Mouse (Mus musculus) thymus, adult 2 months (tissue): ENCODE measurements around the gene Phc1. TPM values are rescaled to one million over a fixed set of nuclear protein-coding genes. Genes with fewer than 3 reads are reported as not detected.

Experiments used
- DNase-seq: peaks from one replicate; pipeline ENCODE4 v3.0.0; 2021
- H3K27ac ChIP-seq: fragments of 200-500 bp; 2 replicates; pipeline ENCODE4 v1.5.1; 2012; ENCODE audit warnings: low read length, control low read depth; ENCODE audit not compliant: control insufficient read depth, insufficient read depth
- H3K27me3 ChIP-seq: fragments of 200-500 bp; 2 replicates; pipeline ENCODE4 v1.6.1; 2012; ENCODE audit warnings: mild to moderate bottlenecking, low read length, moderate library complexity, mixed read lengths; ENCODE audit not compliant: control insufficient read depth, insufficient read depth
- H3K36me3 ChIP-seq: fragments of 200-500 bp; 2 replicates; pipeline ENCODE4 v1.6.1; 2012; ENCODE audit warnings: mild to moderate bottlenecking, low read length, moderate library complexity; ENCODE audit not compliant: control insufficient read depth, insufficient read depth
- H3K4me1 ChIP-seq: fragments of 200-500 bp; replicated peaks from 2 replicates; pipeline ENCODE4 v1.6.1; 2012; ENCODE audit warnings: low read length; ENCODE audit not compliant: control insufficient read depth, insufficient read depth
- H3K4me3 ChIP-seq: fragments of 200-500 bp; 2 replicates; pipeline ENCODE4 v1.5.1; 2012; ENCODE audit warnings: mild to moderate bottlenecking, low read length, control low read depth, moderate library complexity; ENCODE audit not compliant: control insufficient read depth, insufficient read depth
- CTCF ChIP-seq: fragments of 200-500 bp; IDR thresholded peaks from 2 replicates; pipeline ENCODE4 v1.5.1; 2012; ENCODE audit warnings: mild to moderate bottlenecking, control low read depth, low read length, moderate library complexity, borderline replicate concordance; ENCODE audit not compliant: control insufficient read depth, poor library complexity, insufficient read depth; ENCODE audit errors: extremely low read depth
- POLR2A ChIP-seq: fragments of 200-500 bp; IDR thresholded peaks from 2 replicates; pipeline ENCODE4 v1.6.1; 2012; ENCODE audit warnings: mild to moderate bottlenecking, low read length, control low read depth, moderate library complexity; ENCODE audit not compliant: control insufficient read depth, poor library complexity, insufficient read depth; ENCODE audit errors: extremely low read depth
- WGBS: fragments of 180-500 bp; shearing (Covaris S2); methylation state at CpG from one replicate; pipeline ENCODE4 v1.1.7; 2018; 5-methylcytosine and 5-hydroxymethylcytosine counted together
- polyA plus RNA-seq: library from polyadenylated mRNA; depleted of rRNA; stranded (reverse); fragments of >200 nt; gene quantifications from 2 replicates; pipeline ENCODE4 v1.2.3, GENCODE M21; 2012

Phc1 gene
- polyA plus RNA-seq, 1 experiment: 107 TPM

DNA sequence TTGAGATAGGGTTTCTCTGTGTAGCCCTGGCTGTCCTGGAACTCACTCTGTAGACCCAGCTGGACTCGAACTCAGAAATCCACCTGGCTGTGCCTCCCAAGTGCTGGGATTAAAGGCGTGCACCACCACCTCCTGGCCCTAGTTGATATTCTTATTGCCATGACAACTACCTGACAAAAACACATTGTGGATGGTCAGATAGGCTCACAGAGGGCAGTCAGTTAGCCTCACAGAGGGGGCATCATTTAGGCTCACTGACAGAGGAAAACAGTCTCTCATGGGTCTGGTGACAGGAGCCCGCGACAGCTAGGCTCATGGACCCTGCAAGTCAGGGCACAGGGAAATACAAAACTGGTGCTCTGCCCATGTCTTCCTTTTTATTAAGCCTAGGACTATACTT is 56.1 kb downstream of the Phc1 start:
- Histone ChIP-seq H3K36me3 (no peaks in the 10 kb centered on the region), H3K4me1 (no peaks in the 10 kb centered on the region), H3K27ac (no peak overlapping the region), H3K4me3 (no peak overlapping the region), H3K27me3 (no peaks in the 10 kb centered on the region)
- no peak for DNase-seq
- TF ChIP-seq POLR2A (no peak), CTCF (no peak)
- 90% methylated on average over 4 of the region's 4 CpGs for WGBS

DNA sequence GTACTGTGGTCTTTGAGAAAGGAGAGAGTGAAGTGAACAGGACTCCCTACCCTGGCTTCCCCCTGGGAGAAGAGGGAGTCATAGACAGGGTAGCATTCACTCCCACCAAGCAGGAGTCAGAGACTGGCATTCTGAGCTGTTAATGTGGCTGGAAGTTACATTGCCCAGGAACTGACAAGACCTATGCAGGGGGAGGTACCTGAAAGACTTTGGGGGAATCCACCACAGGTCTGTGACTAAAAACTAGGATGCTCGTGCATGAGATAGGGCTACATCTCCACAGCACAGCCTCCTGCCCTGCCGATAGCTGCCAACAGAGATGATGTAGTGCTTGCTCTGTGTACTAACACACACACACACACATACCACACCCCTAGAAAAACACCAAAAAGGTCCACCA is 56.9 kb downstream of the Phc1 start:
- Histone ChIP-seq H3K4me3 (no peak overlapping the region), H3K27me3 (no peaks in the 10 kb centered on the region), H3K36me3 (no peaks in the 10 kb centered on the region), H3K4me1 (no peaks in the 10 kb centered on the region), H3K27ac (no peak overlapping the region)
- WGBS: 82% methylated on average over 2 of the region's 2 CpGs
- TF ChIP-seq POLR2A (no peak), CTCF (no peak)
- DNase-seq: no peak

DNA sequence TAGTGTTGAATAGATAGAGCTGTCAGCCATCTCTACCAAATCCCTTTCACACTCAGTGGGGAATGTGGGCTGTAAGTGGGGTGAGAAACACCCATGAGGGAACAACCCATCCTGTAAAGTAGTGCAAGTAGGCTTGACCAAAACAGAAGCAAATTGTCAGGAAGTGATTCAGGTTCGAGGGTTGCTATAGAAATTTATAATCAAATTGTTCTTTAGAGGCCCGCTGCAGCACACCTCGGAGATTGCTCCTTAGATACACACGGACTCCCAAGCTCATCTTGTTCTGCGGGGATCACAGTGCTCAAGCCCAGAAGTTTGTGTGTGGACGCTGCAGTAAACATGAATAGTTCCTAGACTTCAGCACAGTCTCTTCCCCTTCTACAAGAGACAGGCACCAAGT is 57.6 kb downstream of the Phc1 start, which contains the start of gene Klrg1:
Klrg1 (minus strand) TSS at position 101 of the 400 bp plus-strand sequence.
- Histone ChIP-seq H3K27me3 (no peaks in the 10 kb centered on the region), H3K4me1 (no peaks in the 10 kb centered on the region), H3K36me3 (no peaks in the 10 kb centered on the region), H3K4me3 (no peak within 1 kb of the TSS), H3K27ac (no peak within 1 kb of the TSS)
- TF ChIP-seq CTCF: no peak
- TF ChIP-seq POLR2A: no peak
- 86% methylated on average over 6 of the region's 6 CpGs for WGBS
- no peak for DNase-seq

DNA sequence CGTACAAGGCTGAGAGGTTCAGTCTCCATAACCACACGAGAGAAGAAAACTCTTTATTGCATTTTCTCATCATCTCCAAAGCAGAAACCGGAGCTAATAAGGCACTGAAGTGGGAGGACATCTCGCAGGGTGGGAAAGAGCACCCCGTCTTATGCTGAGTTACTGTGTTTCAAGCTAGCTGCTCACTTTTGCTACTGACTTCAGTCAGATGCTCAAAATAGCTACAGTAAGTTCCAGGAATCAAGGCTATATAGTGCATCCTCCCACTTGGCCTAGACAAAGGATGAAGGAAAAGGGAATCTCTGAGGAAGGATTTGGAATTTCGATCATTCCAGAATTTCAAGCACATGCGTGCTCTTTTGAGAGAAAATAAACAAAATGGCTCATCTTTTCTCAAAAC is 63.8 kb downstream of the Phc1 start:
- Histone ChIP-seq H3K36me3 (no peaks in the 10 kb centered on the region), H3K4me3 (no peak overlapping the region), H3K4me1 (no peaks in the 10 kb centered on the region), H3K27ac (no peak overlapping the region), H3K27me3 (no peaks in the 10 kb centered on the region)
- no peak for DNase-seq
- TF ChIP-seq POLR2A: no peak
- TF ChIP-seq CTCF: no peak
- 91% methylated on average over 7 of the region's 7 CpGs for WGBS

DNA sequence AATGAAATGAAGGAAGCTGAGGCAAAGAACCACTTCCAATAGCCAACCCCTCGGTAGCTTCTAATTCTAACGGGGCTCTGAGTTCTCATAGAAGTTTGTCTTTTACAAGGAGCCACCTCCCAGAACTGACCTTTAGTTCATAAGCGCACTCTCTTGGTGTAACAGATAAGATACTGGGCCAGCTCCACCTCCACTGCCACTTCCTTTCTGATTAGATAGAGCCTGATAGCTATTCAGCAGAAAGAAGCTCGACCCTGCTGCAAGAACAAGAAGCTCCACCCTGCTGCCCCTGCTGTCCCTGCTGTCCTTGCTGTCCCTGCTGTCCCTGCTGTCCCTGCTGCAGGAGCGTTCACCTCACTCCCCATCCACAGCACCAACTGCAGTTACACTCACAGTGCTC is 65.8 kb downstream of the Phc1 start:
- WGBS: 62% methylated on average over 5 of the region's 5 CpGs
- DNase-seq: no peak
- Histone ChIP-seq H3K27ac (no peak overlapping the region), H3K27me3 (no peaks in the 10 kb centered on the region), H3K4me3 (no peak overlapping the region), H3K36me3 (no peaks in the 10 kb centered on the region), H3K4me1 (no peaks in the 10 kb centered on the region)
- TF ChIP-seq POLR2A (no peak), CTCF (no peak)

DNA sequence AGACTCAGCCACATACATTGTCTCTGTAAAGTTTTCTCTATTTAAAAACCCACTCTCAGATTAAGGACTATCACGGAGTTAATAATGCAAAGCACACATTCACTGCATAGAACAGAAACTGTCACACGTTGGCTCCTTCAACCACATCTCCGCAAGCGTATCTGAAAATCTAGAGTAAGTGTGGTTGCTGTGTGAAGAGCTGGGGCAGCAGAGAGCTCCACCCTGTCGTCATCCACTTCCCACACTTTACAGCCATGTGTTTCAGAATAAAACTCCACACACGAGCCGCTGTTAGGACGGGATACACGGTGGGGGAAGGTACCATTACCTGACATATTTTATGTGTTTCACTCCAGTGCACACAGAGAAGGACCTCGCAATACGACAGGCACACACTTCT is 70.2 kb downstream of the Phc1 start:
- H3K27ac ChIP-seq: no peak overlapping the region
- H3K36me3 ChIP-seq: no peaks in the 10 kb centered on the region
- 79% methylated on average over 11 of the region's 11 CpGs for WGBS
- no peak overlapping the region for H3K4me3 ChIP-seq
- no peaks in the 10 kb centered on the region for H3K27me3 ChIP-seq
- DNase-seq: no peak
- H3K4me1 ChIP-seq: no peaks in the 10 kb centered on the region
- no peak for TF ChIP-seq POLR2A
- TF ChIP-seq CTCF: no peak

DNA sequence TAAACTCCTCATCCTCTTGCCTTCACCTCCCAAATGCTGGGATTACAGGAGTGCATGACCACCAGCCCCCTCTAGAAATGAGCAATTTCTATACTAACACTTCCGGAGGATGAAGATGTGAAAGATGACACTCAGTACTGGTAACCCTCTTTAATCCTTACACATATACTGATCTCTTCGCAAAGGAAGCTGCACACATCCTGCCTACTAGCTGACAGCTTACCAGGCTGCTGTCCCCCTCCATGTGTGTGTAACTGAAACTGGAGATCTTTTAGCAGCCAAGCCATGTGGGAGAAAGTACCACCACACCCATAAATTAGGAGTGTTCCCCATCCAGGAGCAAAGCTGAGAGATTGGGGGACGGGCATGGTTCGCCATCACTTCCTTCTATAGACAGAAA is 71.2 kb downstream of the Phc1 start:
- TF ChIP-seq CTCF (no peak), POLR2A (no peak)
- WGBS: 89% methylated on average over 4 of the region's 4 CpGs

More for the DNA sequence above, 71.2 kb downstream of the Phc1 start:
- H3K27ac ChIP-seq: no peak overlapping the region
- no peak overlapping the region for H3K4me3 ChIP-seq
- H3K36me3 ChIP-seq: no peaks in the 10 kb centered on the region
- H3K27me3 ChIP-seq: no peaks in the 10 kb centered on the region
- H3K4me1 ChIP-seq: no peaks in the 10 kb centered on the region
- DNase-seq: no peak
